Mouse (Mus musculus) left cerebral cortex, adult 2 months (tissue): Measurements from ENCODE around the gene Bcl9. TPM values are rescaled to one million over a fixed set of nuclear protein-coding genes. Genes with fewer than 3 reads are reported as not detected.
A peak's percentile ranks its signal among the peaks of the same experiment; 100 is the strongest.

Source experiments
- DNase-seq, 2 experiments: peaks; one replicate each; pipeline ENCODE4 v3.0.0; 2021 to 2022; ENCODE audit warnings: low spot score in 2 of 2, mixed read lengths in 1 of 2; ENCODE audit errors: extremely low spot score in 1 of 2
- H3K27ac ChIP-seq: fragments of 200-600 bp; 2 replicates; pipeline ENCODE4 v1.8.1; 2022
- H3K4me3 ChIP-seq: fragments of 200-600 bp; 2 replicates; pipeline ENCODE4 v1.8.1; 2022
- CTCF ChIP-seq: fragments of 200-600 bp; IDR thresholded peaks from 2 replicates; pipeline ENCODE4 v1.8.1; 2022; ENCODE audit warnings: antibody characterized with exemption, mild to moderate bottlenecking, moderate library complexity
- intact Hi-C: fragments of 180-260 bp; cut with DNase I; formaldehyde crosslinking; loops from one replicate; pipeline ENCODE4 v1.15.1; 2025
- total RNA-seq, 2 experiments: library from RNA; stranded (reverse); gene quantifications; 2 replicates each; pipeline ENCODE4 v1.2.3; 2021

The Bcl9 gene
- total RNA-seq, 2 experiments from 2014 or later = 55.3 to 60.0 TPM

- no peak for DNase-seq
- intact Hi-C loops = no loop called here
- TF ChIP-seq CTCF = no peak
- Histone ChIP-seq H3K4me3 (no peak overlapping the region), H3K27ac (no peak overlapping the region)
Measured at GRCm38 (mm10) chr3:97284878-97285277, 12.8 kb downstream of the Bcl9 start.

GRCm38 (mm10) chr3:97284056-97284455 lies 13.7 kb downstream of the Bcl9 start:
- no peak for TF ChIP-seq CTCF
- H3K27ac ChIP-seq = 0 out of 2 replicates have a peak overlapping the region, but pooled peaks have one; percentile 36
- no peak overlapping the region for H3K4me3 ChIP-seq
- intact Hi-C loops = no loop called here
- DNase-seq = no peak

GRCm38 (mm10) chr3:97281426-97281825 lies 16.3 kb downstream of the Bcl9 start:
- intact Hi-C loops = no loop called here
- DNase-seq = no peak
- no peak for TF ChIP-seq CTCF
- Histone ChIP-seq H3K4me3 (no peak overlapping the region), H3K27ac (no peak overlapping the region)

- intact Hi-C loops = no loop called here
- no peak overlapping the region for H3K27ac ChIP-seq
- H3K4me3 ChIP-seq = no peak overlapping the region
- DNase-seq = no peak
- TF ChIP-seq CTCF = no peak
Measured at GRCm38 (mm10) chr3:97275708-97276107, 22.0 kb downstream of the Bcl9 start.

- TF ChIP-seq CTCF = no peak
- DNase-seq = no peak
- intact Hi-C loops = no loop called here
- H3K27ac ChIP-seq = no peak overlapping the region
- no peak overlapping the region for H3K4me3 ChIP-seq
Measured at GRCm38 (mm10) chr3:97274516-97275230, 23.0 kb downstream of the Bcl9 start.

GRCm38 (mm10) chr3:97273876-97274275 lies 23.8 kb downstream of the Bcl9 start:
- intact Hi-C loops = no loop called here
- no peak overlapping the region for H3K27ac ChIP-seq
- H3K4me3 ChIP-seq = no peak overlapping the region
- TF ChIP-seq CTCF = no peak
- no peak for DNase-seq

- intact Hi-C loops = loop anchor here (5.0 kb wide), 1 partner anchor 34 kb away; no protein-coding TSS in a partner anchor
- DNase-seq = no peak
- no peak for TF ChIP-seq CTCF
- H3K27ac ChIP-seq = no peak overlapping the region
- H3K4me3 ChIP-seq = no peak overlapping the region
Measured at GRCm38 (mm10) chr3:97265667-97266415, 31.9 kb downstream of the Bcl9 start.

- TF ChIP-seq CTCF = peak; percentile 19
- Histone ChIP-seq H3K27ac (no peak overlapping the region), H3K4me3 (no peak overlapping the region)
- DNase-seq = no peak
- intact Hi-C loops = no loop called here
Measured at GRCm38 (mm10) chr3:97262235-97262634, 35.5 kb downstream of the Bcl9 start.

GRCm38 (mm10) chr3:97255706-97256339 lies 41.9 kb downstream of the Bcl9 start:
- Histone ChIP-seq H3K27ac (no peak overlapping the region), H3K4me3 (no peak overlapping the region)
- intact Hi-C loops = no loop called here
- TF ChIP-seq CTCF = no peak
- DNase-seq = no peak

- intact Hi-C loops = no loop called here
- TF ChIP-seq CTCF = no peak
- no peak overlapping the region for H3K4me3 ChIP-seq
- H3K27ac ChIP-seq = no peak overlapping the region
- DNase-seq = no peak
Measured at GRCm38 (mm10) chr3:97254861-97255465, 42.8 kb downstream of the Bcl9 start.

GRCm38 (mm10) chr3:97253823-97254600 lies 43.7 kb downstream of the Bcl9 start:
- no peak for DNase-seq
- intact Hi-C loops = no loop called here
- no peak for TF ChIP-seq CTCF

More at GRCm38 (mm10) chr3:97253823-97254600, 43.7 kb downstream of the Bcl9 start:
- no peak overlapping the region for H3K4me3 ChIP-seq
- H3K27ac ChIP-seq = no peak overlapping the region
